Mouse (Mus musculus): ENCODE measurements around the gene Ndufs4.
"Not testable (repeated sequence)": the region's sequence is repeated elsewhere in the genome, so short reads cannot be mapped to it uniquely, and the experiment has no call there.

Ndufs4 gene

GRCm38 (mm10) chr13:114319835-114320389 is 68.1 kb downstream of the Ndufs4 start:
- DNase-seq, result no peak

- DNase-seq, result no peak
Observed at GRCm38 (mm10) chr13:114319136-114319535, 68.9 kb downstream of the Ndufs4 start.

GRCm38 (mm10) chr13:114315374-114315773 is 72.7 kb downstream of the Ndufs4 start:
- no peak for DNase-seq

- no peak for DNase-seq
Observed at GRCm38 (mm10) chr13:114314953-114315352, 73.1 kb downstream of the Ndufs4 start.

- no peak for DNase-seq
Observed at GRCm38 (mm10) chr13:114310591-114310990, 77.5 kb downstream of the Ndufs4 start.

GRCm38 (mm10) chr13:114304684-114305083 is 83.4 kb downstream of the Ndufs4 start:
- no peak for DNase-seq

- no peak for DNase-seq
Observed at GRCm38 (mm10) chr13:114303466-114304175, 84.4 kb downstream of the Ndufs4 start.

GRCm38 (mm10) chr13:114297761-114298160 is 90.3 kb downstream of the Ndufs4 start:
- DNase-seq, result no peak

GRCm38 (mm10) chr13:114296556-114296955 is 91.5 kb downstream of the Ndufs4 start:
- DNase-seq, result no peak

- no peak for DNase-seq
Observed at GRCm38 (mm10) chr13:114289411-114289810, 98.6 kb downstream of the Ndufs4 start.

- no peak for DNase-seq
Observed at GRCm38 (mm10) chr13:114288511-114288910, 99.5 kb downstream of the Ndufs4 start.

- DNase-seq, result not testable (repeated sequence)
Observed at GRCm38 (mm10) chr13:114278690-114279089, 109.4 kb downstream of the Ndufs4 start.

GRCm38 (mm10) chr13:114277277-114277676 is 110.8 kb downstream of the Ndufs4 start:
- no peak for DNase-seq

- no peak for DNase-seq
Observed at GRCm38 (mm10) chr13:114271410-114272105, 116.5 kb downstream of the Ndufs4 start.

- no peak for DNase-seq
Observed at GRCm38 (mm10) chr13:114267741-114268140, 120.3 kb downstream of the Ndufs4 start.

GRCm38 (mm10) chr13:114260486-114261205 is 127.4 kb downstream of the Ndufs4 start:
- no peak for DNase-seq

GRCm38 (mm10) chr13:114254697-114255096 is 133.4 kb downstream of the Ndufs4 start:
- no peak for DNase-seq
